Mouse (Mus musculus): Measurements from ENCODE around the gene 1700049E17Rik2. TPM values are rescaled to one million over a fixed set of nuclear protein-coding genes. Genes with fewer than 3 reads are reported as not detected.

Gene 1700049E17Rik2
- polyA plus RNA-seq, 1 experiment from 2014 or later, result not detected

Other genes starting within 250 kb of the 1700049E17Rik2 start
- gene Gm5798, start 224.6 kb upstream of the 1700049E17Rik2 start, polyA plus RNA-seq (2014; fragmentation: Nextera tagmentation; extraction: Ambion mirVana), result not detected in 2 replicates
- not detected in 2 replicates for gene Gm7945, start 186.8 kb upstream of the 1700049E17Rik2 start, polyA plus RNA-seq (2014; fragmentation: Nextera tagmentation; extraction: Ambion mirVana)
- not detected in 2 replicates for gene Gm6482, start 164.9 kb upstream of the 1700049E17Rik2 start, polyA plus RNA-seq (2014; fragmentation: Nextera tagmentation; extraction: Ambion mirVana)
- not detected in 2 replicates for gene Gm7954, start 119.7 kb upstream of the 1700049E17Rik2 start, polyA plus RNA-seq (2014; fragmentation: Nextera tagmentation; extraction: Ambion mirVana)
- gene Gm3486, start 83.7 kb upstream of the 1700049E17Rik2 start, polyA plus RNA-seq (2014; fragmentation: Nextera tagmentation; extraction: Ambion mirVana), result not detected in 2 replicates
- not detected in 2 replicates for gene Gm7970, start 17.6 kb upstream of the 1700049E17Rik2 start, polyA plus RNA-seq (2014; fragmentation: Nextera tagmentation; extraction: Ambion mirVana)
- gene Gm3072, start 51.4 kb downstream of the 1700049E17Rik2 start, polyA plus RNA-seq (2014; fragmentation: Nextera tagmentation; extraction: Ambion mirVana), result not detected in 2 replicates
- not detected in 2 replicates for gene Gm3676, start 73.3 kb downstream of the 1700049E17Rik2 start, polyA plus RNA-seq (2014; fragmentation: Nextera tagmentation; extraction: Ambion mirVana)
- not detected in 2 replicates for gene Gm8068, start 128.7 kb downstream of the 1700049E17Rik2 start, polyA plus RNA-seq (2014; fragmentation: Nextera tagmentation; extraction: Ambion mirVana)
- not detected in 2 replicates for gene Gm7929, start 177.4 kb downstream of the 1700049E17Rik2 start, polyA plus RNA-seq (2014; fragmentation: Nextera tagmentation; extraction: Ambion mirVana)
- gene Gm47189, start 199.2 kb downstream of the 1700049E17Rik2 start, polyA plus RNA-seq (2014; fragmentation: Nextera tagmentation; extraction: Ambion mirVana), result not detected in 2 replicates